Mouse (Mus musculus) ES-Bruce4 (cell line): ENCODE results near the gene AC124502.3. TPM values are rescaled to one million over a fixed set of nuclear protein-coding genes. Genes with fewer than 3 reads are reported as not detected.
"Not testable (repeated sequence)": the region's sequence is repeated elsewhere in the genome, so short reads cannot be mapped to it uniquely, and the experiment has no call there.

Experiments used
- H3K27ac ChIP-seq: 2 replicates; pipeline ENCODE4 v1.5.1; 2012; ENCODE audit warnings: low read length, inconsistent platforms; ENCODE audit not compliant: insufficient read depth
- H3K27me3 ChIP-seq: 2 replicates; pipeline ENCODE4 v1.6.1; 2012; ENCODE audit warnings: mild to moderate bottlenecking, low read length, inconsistent platforms; ENCODE audit not compliant: control insufficient read depth, poor library complexity, insufficient read depth, severe bottlenecking
- H3K36me3 ChIP-seq: 2 replicates; pipeline ENCODE4 v1.6.1; 2012; ENCODE audit warnings: inconsistent platforms, mild to moderate bottlenecking, low read length, moderate library complexity; ENCODE audit not compliant: control insufficient read depth, poor library complexity, insufficient read depth, severe bottlenecking
- H3K4me1 ChIP-seq: one replicate; pipeline ENCODE4 v1.8.1; 2011; ENCODE audit warnings: low read length; ENCODE audit not compliant: control insufficient read depth, insufficient read depth
- H3K4me3 ChIP-seq: 2 replicates; pipeline ENCODE4 v1.5.1; 2011; ENCODE audit warnings: low read depth, mild to moderate bottlenecking, low read length
- H3K9ac ChIP-seq: 2 replicates; pipeline ENCODE4 v1.6.1; 2012; ENCODE audit warnings: low read depth, mild to moderate bottlenecking, inconsistent platforms; ENCODE audit not compliant: poor library complexity, severe bottlenecking
- H3K9me3 ChIP-seq: replicated peaks from 2 replicates; pipeline ENCODE4 v1.6.1; 2012; ENCODE audit warnings: mild to moderate bottlenecking, low read length, inconsistent platforms; ENCODE audit not compliant: control insufficient read depth, poor library complexity, insufficient read depth, severe bottlenecking
- CTCF ChIP-seq: IDR thresholded peaks from one replicate; pipeline ENCODE4 v1.8.1; 2011; ENCODE audit warnings: low read depth, low read length
- EP300 ChIP-seq: IDR thresholded peaks from 2 replicates; pipeline ENCODE4 v1.6.1; 2011; ENCODE audit warnings: low read depth, low read length; ENCODE audit not compliant: insufficient read depth
- POLR2A ChIP-seq: IDR thresholded peaks from one replicate; pipeline ENCODE4 v1.8.1; 2011; ENCODE audit warnings: low read length; ENCODE audit not compliant: insufficient read depth
- polyA plus RNA-seq: library from polyadenylated mRNA; stranded (reverse); fragments of >200 nt; gene quantifications from 2 replicates; pipeline ENCODE4 v1.2.4, GENCODE M21; 2011; ENCODE audit warnings: low read depth; ENCODE audit not compliant: missing spikeins, insufficient read depth, insufficient read length

AC124502.3 gene
- polyA plus RNA-seq, 1 experiment: not detected

- Histone ChIP-seq H3K4me1 (no peaks in the 10 kb centered on the region), H3K4me3 (peak overlapping the region; percentile 33), H3K9ac (no peak overlapping the region), H3K36me3 (no peaks in the 10 kb centered on the region), H3K27me3 (no peaks in the 10 kb centered on the region), H3K27ac (no peak overlapping the region), H3K9me3 (no peaks in the 10 kb centered on the region)
- no peak for TF ChIP-seq EP300
- TF ChIP-seq CTCF: no peak
- no peak for TF ChIP-seq POLR2A
These were observed 43.3 kb downstream of the AC124502.3 start for GRCm38 (mm10) chr19:5082005-5082404.

DNA sequence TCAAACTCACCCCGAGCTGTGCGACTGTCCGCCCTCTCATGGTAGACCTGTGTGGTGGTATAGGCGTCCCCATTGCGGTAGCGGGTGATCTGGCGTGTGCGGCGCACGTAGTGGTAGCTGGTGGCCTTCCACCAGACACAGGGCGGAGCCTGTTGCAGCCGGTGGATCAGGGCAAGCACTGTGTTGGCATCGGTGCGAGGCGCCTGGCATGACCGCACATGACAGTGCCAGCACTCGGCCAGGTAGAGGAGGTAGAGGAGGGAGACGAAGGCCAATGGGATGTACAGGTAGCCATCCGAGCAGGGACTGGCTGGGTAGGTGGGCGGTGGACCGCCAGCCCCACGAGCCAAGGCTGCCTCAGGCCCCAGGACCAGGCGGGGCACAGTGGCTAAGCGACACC, 43.9 kb downstream of the AC124502.3 start:
- H3K36me3 ChIP-seq: no peaks in the 10 kb centered on the region
- no peak overlapping the region for H3K9ac ChIP-seq
- H3K27ac ChIP-seq: no peak overlapping the region
- H3K4me1 ChIP-seq: no peaks in the 10 kb centered on the region
- H3K4me3 ChIP-seq: peak overlapping the region; percentile 33
- TF ChIP-seq POLR2A (no peak), CTCF (no peak), EP300 (no peak)
- no peaks in the 10 kb centered on the region for H3K27me3 ChIP-seq
- H3K9me3 ChIP-seq: no peaks in the 10 kb centered on the region

- H3K27ac ChIP-seq: no peak overlapping the region
These were observed 45.5 kb downstream of the AC124502.3 start for GRCm38 (mm10) chr19:5083961-5084833.

GRCm38 (mm10) chr19:5084834-5085144, 46.1 kb downstream of the AC124502.3 start:
- no peaks in the 10 kb centered on the region for H3K36me3 ChIP-seq
- peak overlapping the region; percentile 68 for H3K4me3 ChIP-seq
- H3K27ac ChIP-seq: no peak overlapping the region
- H3K4me1 ChIP-seq: no peaks in the 10 kb centered on the region
- peak overlapping the region; percentile 58 for H3K9ac ChIP-seq
- H3K27me3 ChIP-seq: no peaks in the 10 kb centered on the region
- TF ChIP-seq CTCF: no peak
- TF ChIP-seq EP300: no peak
- TF ChIP-seq POLR2A: no peak
- no peaks in the 10 kb centered on the region for H3K9me3 ChIP-seq

More at GRCm38 (mm10) chr19:5083961-5084833, 45.5 kb downstream of the AC124502.3 start:
- H3K9me3 ChIP-seq: no peaks in the 10 kb centered on the region
- H3K27me3 ChIP-seq: no peaks in the 10 kb centered on the region
- no peak overlapping the region for H3K9ac ChIP-seq
- TF ChIP-seq POLR2A: no peak
- no peak for TF ChIP-seq EP300
- no peak for TF ChIP-seq CTCF
- no peaks in the 10 kb centered on the region for H3K36me3 ChIP-seq
- peak overlapping the region; percentile 68 for H3K4me3 ChIP-seq
- H3K4me1 ChIP-seq: no peaks in the 10 kb centered on the region

DNA sequence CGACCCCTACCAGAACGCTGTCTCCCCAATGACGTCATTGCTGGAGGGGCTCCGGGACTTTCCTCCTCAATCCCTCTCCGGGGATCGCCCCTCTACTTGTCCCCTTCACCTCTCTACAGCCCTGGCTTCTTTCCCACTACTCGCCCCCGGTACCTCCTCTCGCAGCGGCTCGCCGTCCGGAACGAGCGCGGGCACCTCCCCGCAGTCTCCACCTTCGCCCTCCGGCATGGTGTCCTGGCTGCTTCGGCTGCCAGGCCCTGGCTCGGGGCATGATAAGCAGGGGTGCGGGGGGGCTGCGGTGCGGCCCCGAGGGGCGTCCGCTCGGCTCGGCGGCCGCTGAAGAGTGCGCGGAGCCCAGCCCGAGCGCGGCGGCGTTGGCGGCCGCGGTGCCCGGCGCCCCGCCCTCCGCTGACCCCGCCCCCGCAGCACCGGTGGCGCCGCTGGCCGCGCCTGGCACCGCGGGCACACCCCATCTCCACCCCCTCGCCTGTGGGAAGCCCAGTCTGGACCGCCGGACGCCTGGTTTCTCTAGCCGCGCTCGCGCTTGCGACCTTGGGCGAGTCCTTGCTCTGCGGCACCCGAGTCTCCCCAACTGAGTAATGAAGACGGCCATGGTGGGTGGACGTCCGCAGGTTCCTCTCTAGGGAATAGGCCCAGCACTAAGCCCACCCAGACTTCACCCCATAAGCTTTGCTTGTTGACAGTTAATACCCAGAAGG, 46.6 kb downstream of the AC124502.3 start, which contains the start of gene Tmem151a:
TSS of gene Tmem151a (minus strand) at position 387 of the 719 bp plus-strand sequence.
- H3K27me3 ChIP-seq: no peaks in the 10 kb centered on the region
- H3K4me1 ChIP-seq: no peaks in the 10 kb centered on the region
- TF ChIP-seq EP300 (no peak), CTCF (no peak), POLR2A (no peak)
- H3K27ac ChIP-seq: no peak within 1 kb of the TSS
- no peaks in the 10 kb centered on the region for H3K9me3 ChIP-seq
- no peaks in the 10 kb centered on the region for H3K36me3 ChIP-seq
- H3K4me3 ChIP-seq: peak within 1 kb of the TSS; percentile 73
- H3K9ac ChIP-seq: peak within 1 kb of the TSS; percentile 58

DNA sequence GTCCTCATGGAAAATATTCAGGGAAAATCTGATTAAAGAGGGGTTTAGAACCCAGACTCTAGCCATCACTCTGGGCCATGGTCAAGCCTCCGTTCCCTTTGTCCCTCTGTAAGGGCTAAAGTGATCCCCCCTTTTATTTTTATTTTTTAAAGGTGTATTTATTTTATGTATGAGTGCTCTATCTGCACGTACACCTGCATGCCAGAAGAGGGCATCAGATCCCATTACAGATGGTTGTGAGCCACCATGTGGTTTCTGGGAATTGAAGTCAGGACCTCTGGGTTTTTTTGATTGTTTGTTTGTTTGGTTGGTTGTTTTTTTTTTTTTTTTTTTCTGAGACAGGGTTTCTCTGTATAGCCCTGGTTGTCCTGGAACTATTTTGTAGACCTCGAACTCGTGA, 47.8 kb downstream of the AC124502.3 start:
- H3K27me3 ChIP-seq, H3K9ac ChIP-seq, H3K27ac ChIP-seq, H3K4me3 ChIP-seq, H3K9me3 ChIP-seq, H3K36me3 ChIP-seq, H3K4me1 ChIP-seq: not testable (repeated sequence)
